Comparison of ENCODE assay signal across 8 mouse cellular contexts in the genomic region with DNA sequence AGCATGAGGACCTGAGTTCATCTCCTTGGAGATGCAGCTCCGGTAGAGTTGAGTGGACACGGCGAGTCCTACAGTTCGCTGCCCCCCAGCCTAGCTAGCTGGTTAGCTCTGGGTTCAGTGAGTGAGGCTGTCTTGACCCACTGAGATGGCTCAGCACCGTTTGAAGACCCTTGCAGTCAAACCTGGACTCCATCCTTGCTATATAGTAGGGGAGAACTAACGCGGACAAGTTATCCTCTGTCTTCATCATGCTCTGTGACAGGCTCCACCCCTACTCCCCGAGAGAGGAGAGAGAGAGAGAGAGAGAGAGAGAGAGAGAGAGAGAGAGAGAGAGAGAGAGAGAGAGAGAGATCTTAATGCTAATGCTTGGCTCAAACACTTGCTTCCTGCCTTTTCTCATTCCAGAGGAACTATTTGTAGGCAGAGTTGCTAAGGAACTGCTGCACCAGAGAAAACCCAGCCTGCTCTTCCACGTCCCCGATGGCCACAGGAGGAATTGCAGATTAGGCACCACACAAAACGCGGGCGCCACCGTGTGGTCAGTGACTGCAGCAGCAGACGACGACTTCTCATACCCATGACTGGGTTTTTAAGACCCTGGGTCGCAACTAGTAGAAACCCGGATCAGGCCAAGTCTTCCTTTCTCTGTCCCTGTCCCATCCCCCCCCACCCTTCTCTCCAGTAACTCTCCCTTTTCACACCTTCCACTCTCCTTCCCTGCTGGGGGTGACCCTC. TPM values are rescaled to one million over a fixed set of nuclear protein-coding genes. Genes with fewer than 3 reads are reported as not detected.
DNase-seq lines count a peak whose midpoint lies in the region; ATAC-seq and TF ChIP-seq lines count a peak whose summit lies in the region.

No protein-coding gene starts in this region.

- H3K4me2 ChIP-seq in midbrain, embryonic 14.5 days (ENCODE audit: low read length) = no peak overlapping the region

- ATAC-seq in midbrain, embryonic 14.5 days (ENCODE audit: low FRiP score, low TSS enrichment) = peak; percentile 40; the same call in 1 of the 2 replicates

- no peak for TF ChIP-seq POLR2A in heart, adult 2 months (IDR thresholded peaks at IDR 0.05; ENCODE audit: insufficient read depth, low read depth, low read length)

- no peaks in the 10 kb centered on the region for H3K4me1 ChIP-seq in embryonic facial prominence, embryonic 10.5 days
- peaks cover 2% of the 10 kb centered on the region; the same call in 1 of the 2 replicates for H3K4me1 ChIP-seq in heart, adult 2 months (ENCODE audit: control insufficient read depth, insufficient read depth, low read length)
- H3K4me1 ChIP-seq in midbrain, embryonic 14.5 days (ENCODE audit: control insufficient read depth, insufficient read depth, low read length) = no peaks in the 10 kb centered on the region

- no peak overlapping the region for H3K27ac ChIP-seq in embryonic facial prominence, embryonic 10.5 days (replicated peaks)
- H3K27ac ChIP-seq in heart, adult 2 months = no peak overlapping the region
- no peak overlapping the region for H3K27ac ChIP-seq in midbrain, embryonic 14.5 days (replicated peaks; ENCODE audit: low read depth, low read length)

- no peaks in the 10 kb centered on the region for H3K36me3 ChIP-seq in embryonic facial prominence, embryonic 10.5 days (replicated peaks)
- H3K36me3 ChIP-seq in heart, adult 2 months (ENCODE audit: control insufficient read depth, insufficient read depth, low read length) = no peaks in the 10 kb centered on the region
- H3K36me3 ChIP-seq in midbrain, embryonic 14.5 days (ENCODE audit: control insufficient read depth, insufficient read depth, low read length) = no peaks in the 10 kb centered on the region

- H3K27me3 ChIP-seq in embryonic facial prominence, embryonic 10.5 days (replicated peaks; ENCODE audit: low read depth, poor library complexity, severe bottlenecking) = no peaks in the 10 kb centered on the region
- H3K27me3 ChIP-seq in heart, adult 2 months (ENCODE audit: control insufficient read depth, insufficient read depth, low read length) = no peaks in the 10 kb centered on the region
- H3K27me3 ChIP-seq in midbrain, embryonic 14.5 days (ENCODE audit: control insufficient read depth, insufficient read depth, low read length) = no peaks in the 10 kb centered on the region

- intact Hi-C loops in heart, adult 2 months (cut with DNase I) = loop anchor here (2.0 to 10.0 kb wide), 4 partner anchors 32 to 442 kb away; no protein-coding TSS in a partner anchor
- intact Hi-C loops in left cerebral cortex, postnatal 4 days (cut with DNase I) = no loop called here

- no peaks in the 10 kb centered on the region for H3K9me3 ChIP-seq in embryonic facial prominence, embryonic 10.5 days
- H3K9me3 ChIP-seq in midbrain, embryonic 14.5 days (ENCODE audit: control insufficient read depth, low read length) = no peaks in the 10 kb centered on the region

- H3K9ac ChIP-seq in heart, adult 2 months (ENCODE audit: low read depth, low read length) = no peak overlapping the region
- no peak overlapping the region for H3K9ac ChIP-seq in midbrain, embryonic 14.5 days (replicated peaks; ENCODE audit: low read length)

- H3K4me3 ChIP-seq in embryonic facial prominence, embryonic 10.5 days = no peak overlapping the region
- H3K4me3 ChIP-seq in heart, adult 2 months = no peak overlapping the region
- no peak overlapping the region for H3K4me3 ChIP-seq in midbrain, embryonic 14.5 days (replicated peaks; ENCODE audit: low read depth, low read length)

- DNase-seq in 3T3-L1 (ENCODE audit: low read depth, low spot score) = peak; percentile 87
- DNase-seq in adrenal gland, postnatal 14 days = peak; percentile 88
- DNase-seq in embryonic facial prominence, embryonic 10.5 days (ENCODE audit: low spot score) = peak; percentile 88
- peak; percentile 78 to 86 for DNase-seq in heart, adult 2 months
- peak; percentile 76 for DNase-seq in kidney, adult 18-20 months
- peak; percentile 77 for DNase-seq in left cerebral cortex, postnatal 4 days
- DNase-seq in midbrain, embryonic 14.5 days = peak; percentile 87
- peak; percentile 46 to 71 for DNase-seq in spleen, adult 18-20 months

- TF ChIP-seq CTCF in heart, adult 2 months (IDR thresholded peaks at IDR 0.05) = peak; percentile 90

- 42% methylated on average over 18 of the region's 18 CpGs for WGBS in embryonic facial prominence, embryonic 10.5 days
- WGBS in heart, adult 2 months = 31% methylated on average over 18 of the region's 18 CpGs
- WGBS in midbrain, embryonic 14.5 days = 40% methylated on average over 18 of the region's 18 CpGs

- TF ChIP-seq EP300 in heart, adult 2 months (IDR thresholded peaks at IDR 0.05; ENCODE audit: insufficient read depth, low read depth, low read length) = peak; percentile 85

- no peaks in the 10 kb centered on the region for H3K79me2 ChIP-seq in heart, adult 2 months (replicated peaks; ENCODE audit: control insufficient read depth, insufficient read depth, low read length)

RNA-seq across cellular contexts. Expression of gene Gcm1, which starts 12.8 kb away (rescaled TPM):
- not detected in 2 replicates for total RNA-seq in adrenal gland, postnatal 14 days (2021)
- polyA plus RNA-seq in embryonic facial prominence, embryonic 10.5 days (2016; fragmentation: Nextera tagmentation; extraction: Ambion mirVana) = 0.09 TPM in 1 of 2 replicates, not detected in the other
- not detected for total RNA-seq in heart, adult 2 months (2021)
- polyA plus RNA-seq in heart, adult 2 months (2012; rRNA removed) = not detected in 2 replicates
- total RNA-seq in left cerebral cortex, postnatal 4 days (2021) = not detected
- polyA plus RNA-seq in midbrain, embryonic 14.5 days (2014; fragmentation: Nextera tagmentation; extraction: Ambion mirVana) = not detected in 2 replicates
